ENCODE assay signal across 8 mouse cellular contexts in genomic region chr2:57114211-57115151, GRCm38 (mm10). TPM values are rescaled to one million over a fixed set of nuclear protein-coding genes. Genes with fewer than 3 reads are reported as not detected.
A peak's percentile ranks its signal among the peaks of the same experiment; 100 is the strongest.
DNase-seq lines count a peak whose midpoint lies in the region; ATAC-seq and TF ChIP-seq lines count a peak whose summit lies in the region.

No protein-coding gene starts in this region.

- peak overlapping the region; percentile 89 for H3K4me3 ChIP-seq in E14TG2a.4 (replicated peaks; ENCODE audit: low read length)
- peak overlapping the region; percentile 75 for H3K4me3 ChIP-seq in forebrain, postnatal 0 days (ENCODE audit: low read depth, low read length)
- H3K4me3 ChIP-seq in lung, embryonic 16.5 days (ENCODE audit: low read length) = peak overlapping the region; percentile 74

- TF ChIP-seq CTCF in E14TG2a.4 (conservative IDR thresholded peaks at IDR 0.05; ENCODE audit: low read length) = no peak
- TF ChIP-seq CTCF in forebrain, postnatal 0 days (IDR thresholded peaks at IDR 0.05; ENCODE audit: low read depth) = peak; percentile 15; the same call in 1 of the 2 replicates

- H3K36me3 ChIP-seq in E14TG2a.4 (ENCODE audit: insufficient read depth, low read length) = no peaks in the 10 kb centered on the region
- no peaks in the 10 kb centered on the region for H3K36me3 ChIP-seq in forebrain, postnatal 0 days (ENCODE audit: insufficient read depth)
- H3K36me3 ChIP-seq in lung, embryonic 16.5 days (ENCODE audit: control insufficient read depth, insufficient read depth, low read length) = no peaks in the 10 kb centered on the region

- H3K4me2 ChIP-seq in forebrain, postnatal 0 days (ENCODE audit: low read depth) = peak overlapping the region; percentile 99
- peak overlapping the region; percentile 99 for H3K4me2 ChIP-seq in lung, embryonic 16.5 days (ENCODE audit: low read depth, low read length)

- H3K9me3 ChIP-seq in E14TG2a.4 (ENCODE audit: low read length) = no peaks in the 10 kb centered on the region
- H3K9me3 ChIP-seq in forebrain, postnatal 0 days (ENCODE audit: low read length) = no peaks in the 10 kb centered on the region
- no peaks in the 10 kb centered on the region; the same call in 1 of the 2 replicates for H3K9me3 ChIP-seq in lung, embryonic 16.5 days (ENCODE audit: control insufficient read depth, low read length)

- H3K4me1 ChIP-seq in E14TG2a.4 (replicated peaks; ENCODE audit: low read depth, low read length) = peaks cover 64% of the 10 kb centered on the region
- peaks cover 13% of the 10 kb centered on the region; the same call in 1 of the 2 replicates for H3K4me1 ChIP-seq in forebrain, postnatal 0 days (ENCODE audit: insufficient read depth)
- H3K4me1 ChIP-seq in lung, embryonic 16.5 days (replicated peaks; ENCODE audit: control insufficient read depth, insufficient read depth, low read length) = peaks cover 3% of the 10 kb centered on the region; the same call in 1 of the 2 replicates

- peak; percentile 71 for DNase-seq in c-Kit-positive CD71-positive TER-119-positive erythroid progenitor cells, embryonic 14.5 days (ENCODE audit: low spot score)
- peak; percentile 84 for DNase-seq in forebrain, postnatal 0 days
- peak; percentile 82 for DNase-seq in heart, postnatal 4 days
- peak; percentile 79 for DNase-seq in layer of hippocampus, adult 9-11 months
- DNase-seq in ovary, postnatal 14 days (ENCODE audit: low spot score) = peak; percentile 31
- peak; percentile 73 for DNase-seq in thymus, postnatal 25 days

- peak overlapping the region; percentile 53 for H3K9ac ChIP-seq in forebrain, postnatal 0 days
- peak overlapping the region; percentile 62 for H3K9ac ChIP-seq in lung, embryonic 16.5 days (ENCODE audit: low read length)

- H3K27me3 ChIP-seq in E14TG2a.4 (ENCODE audit: insufficient read depth, low read length) = peaks cover 76% of the 10 kb centered on the region
- H3K27me3 ChIP-seq in forebrain, postnatal 0 days (ENCODE audit: insufficient read depth, low read length) = peaks cover 35% of the 10 kb centered on the region
- H3K27me3 ChIP-seq in lung, embryonic 16.5 days (ENCODE audit: control insufficient read depth, insufficient read depth, low read depth, low read length) = peaks cover 42% of the 10 kb centered on the region

- H3K27ac ChIP-seq in forebrain, postnatal 0 days (ENCODE audit: low read depth, low read length) = peak overlapping the region; percentile 55
- H3K27ac ChIP-seq in lung, embryonic 16.5 days (ENCODE audit: low read length) = no peak overlapping the region

- ATAC-seq in forebrain, postnatal 0 days = peak; percentile 81
- peak; percentile 73 for ATAC-seq in lung, embryonic 16.5 days (ENCODE audit: low read depth)

- WGBS in forebrain, postnatal 0 days = 3% methylated on average over 76 of the region's 88 CpGs
- under 1% methylated on average over 74 of the region's 88 CpGs for WGBS in lung, embryonic 16.5 days

RNA-seq across cellular contexts. Expression of gene Nr4a2, which starts 9.3 kb away (rescaled TPM):
- total RNA-seq in forebrain, postnatal 0 days (2014; rRNA removed) = 26.4 and 30.6 TPM in 2 replicates
- polyA plus RNA-seq in forebrain, postnatal 0 days (2015; fragmentation: Nextera tagmentation; extraction: Ambion mirVana) = 25.1 and 59.4 TPM in 2 replicates
- total RNA-seq in heart, postnatal 4 days (2021) = 1 to 10 TPM; 1.9 TPM
- 3.4 and 4.4 TPM in 2 replicates for polyA plus RNA-seq in lung, embryonic 16.5 days (2015; fragmentation: Nextera tagmentation; extraction: Ambion mirVana)

Comparison
In these comparisons a context has a peak if more than half of its experiments do, and no peak if none do; other contexts are left out.
1. DNase-seq: peak in every context shown above with its lines; median percentile 84 in forebrain, postnatal 0 days; 82 in heart, postnatal 4 days; 79 in layer of hippocampus, adult 9-11 months; 73 in thymus, postnatal 25 days; 71 in c-Kit-positive CD71-positive TER-119-positive erythroid progenitor cells, embryonic 14.5 days; 31 in ovary, postnatal 14 days.